Mouse (Mus musculus) hindlimb bud, embryonic 11.5 days (tissue): ENCODE measurements at regions not wholly inside any gene's neighbourhood (a gene's known extent, or its start where the extent isn't known, plus 50 kb on each side); places are given as distances from the start of the nearest gene placed in this dataset.

ENCODE experiments used
- DNase-seq: peaks from one replicate; pipeline ENCODE4 v3.0.0-alpha.2; 2012; ENCODE audit warnings: low read depth, low spot score; ENCODE audit errors: extremely low spot score

DNA sequence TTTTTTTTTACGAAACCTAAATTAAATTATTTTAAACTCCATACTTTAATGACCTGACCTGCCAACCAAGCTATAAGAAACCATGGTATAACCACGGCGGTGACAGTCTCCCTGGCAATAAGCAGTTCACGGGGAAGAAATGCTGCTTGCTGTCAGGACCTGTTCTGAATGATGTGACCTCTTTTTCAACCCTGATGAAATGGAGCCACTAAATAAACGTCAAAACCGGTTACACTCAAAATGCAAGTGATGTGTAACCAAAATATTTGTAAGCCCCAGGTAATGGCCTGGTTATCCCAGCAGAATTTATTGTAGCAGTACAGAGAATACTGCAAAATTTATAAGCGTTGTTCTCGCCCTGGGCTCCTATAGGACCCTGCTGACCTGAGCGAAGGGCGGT is 111.4 kb downstream of the Mis18a start:
- DNase-seq, result no peak

DNA sequence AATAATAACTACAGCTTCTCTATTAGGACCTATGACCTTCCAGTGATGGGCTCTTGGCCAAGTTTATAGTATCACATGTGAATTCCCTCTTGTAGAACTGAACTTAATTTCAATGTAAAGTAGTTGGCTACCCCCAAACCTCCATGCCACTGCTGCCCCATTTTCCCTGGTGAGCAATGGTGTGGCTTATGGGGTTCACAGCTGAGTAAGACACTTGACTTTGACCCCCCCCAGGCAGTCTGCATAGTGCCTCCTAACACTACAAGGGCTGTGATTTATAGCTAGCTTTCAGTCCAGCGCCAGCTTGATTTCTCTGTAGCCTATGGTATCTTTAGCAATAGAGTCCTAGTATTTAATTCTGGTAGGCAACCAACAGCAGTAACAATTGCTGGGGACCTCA is 113.1 kb downstream of the Mis18a start:
- no peak for DNase-seq

DNA sequence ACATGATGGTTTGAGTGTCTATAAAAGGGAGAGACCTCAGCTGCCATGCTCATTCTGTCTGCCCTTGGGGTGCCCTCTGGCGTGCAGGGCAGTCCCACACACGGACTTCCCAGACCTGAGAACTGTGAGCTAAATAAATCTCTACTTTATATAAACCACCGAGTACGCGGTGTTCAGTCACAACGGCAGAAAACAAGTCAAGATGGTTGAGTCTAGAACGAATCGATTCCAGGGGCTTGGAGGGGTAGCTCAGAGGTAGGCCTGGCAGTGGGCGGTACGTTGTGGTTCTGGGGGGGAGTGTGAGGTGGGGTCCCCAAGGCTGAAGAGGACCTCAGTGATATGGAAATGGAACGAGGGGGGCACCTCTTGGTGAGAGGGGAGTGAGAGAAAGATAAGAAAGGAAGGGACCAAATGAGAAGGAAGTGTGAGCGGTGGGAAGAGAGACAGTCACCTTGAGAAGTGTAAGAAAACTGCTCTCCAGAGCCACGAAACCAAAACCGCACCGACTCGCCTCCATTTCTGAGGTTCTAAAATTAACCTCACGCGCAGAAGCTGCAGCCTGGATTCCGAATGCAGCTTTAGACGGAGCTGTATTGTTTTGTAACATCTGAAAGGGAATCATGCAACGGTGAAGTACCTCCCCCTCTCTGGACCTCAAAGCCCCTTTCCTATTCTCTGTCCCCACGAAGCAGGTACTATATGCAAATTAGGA is 117.0 kb downstream of the Mis18a start:
- no peak for DNase-seq

DNA sequence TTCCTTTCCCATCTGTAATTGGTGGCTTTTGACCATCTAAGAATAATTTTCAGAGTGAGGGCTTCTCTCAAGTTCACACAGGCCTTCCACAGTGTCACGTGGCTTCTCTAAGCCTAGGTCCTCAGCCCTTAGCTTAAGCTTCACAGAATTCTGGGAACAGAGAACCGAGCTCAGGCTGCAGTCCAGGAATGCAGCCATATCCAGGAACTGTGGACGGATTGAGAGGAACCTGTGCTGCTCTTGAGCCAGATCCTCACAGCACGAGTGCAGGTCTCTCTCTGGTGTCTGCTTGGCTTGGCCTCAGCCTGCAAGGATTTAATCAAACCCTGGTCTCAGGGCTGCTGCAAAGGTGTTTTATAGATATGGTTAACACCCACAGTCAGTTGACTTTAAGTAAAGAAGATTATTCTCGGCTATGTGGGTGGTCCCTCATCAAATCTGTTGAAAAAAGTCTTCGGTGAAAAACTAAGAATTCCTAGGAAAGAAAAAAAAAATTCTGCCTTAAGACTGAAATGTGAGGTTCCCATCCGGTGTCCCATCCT is 127.8 kb downstream of the Mis18a start:
- no peak for DNase-seq

DNA sequence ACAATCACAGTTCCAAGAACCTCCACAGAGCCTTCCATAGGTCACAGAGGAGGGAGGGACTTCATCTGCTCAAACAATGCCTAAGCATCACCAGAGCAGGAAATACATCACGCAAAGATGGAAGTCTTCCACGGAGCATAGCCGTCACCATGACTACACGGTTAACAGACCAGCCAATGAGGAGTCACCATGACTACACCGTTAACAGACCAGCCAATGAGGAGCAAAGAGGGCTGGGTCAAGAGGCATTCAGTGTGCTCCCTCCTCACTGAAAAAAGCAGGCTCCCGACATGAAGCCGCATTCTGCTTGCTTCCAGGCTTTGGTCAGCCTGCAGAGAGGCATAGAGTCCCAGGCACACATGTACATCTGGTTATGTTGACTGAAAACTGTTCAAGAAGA is 128.5 kb downstream of the Mis18a start:
- no peak for DNase-seq

DNA sequence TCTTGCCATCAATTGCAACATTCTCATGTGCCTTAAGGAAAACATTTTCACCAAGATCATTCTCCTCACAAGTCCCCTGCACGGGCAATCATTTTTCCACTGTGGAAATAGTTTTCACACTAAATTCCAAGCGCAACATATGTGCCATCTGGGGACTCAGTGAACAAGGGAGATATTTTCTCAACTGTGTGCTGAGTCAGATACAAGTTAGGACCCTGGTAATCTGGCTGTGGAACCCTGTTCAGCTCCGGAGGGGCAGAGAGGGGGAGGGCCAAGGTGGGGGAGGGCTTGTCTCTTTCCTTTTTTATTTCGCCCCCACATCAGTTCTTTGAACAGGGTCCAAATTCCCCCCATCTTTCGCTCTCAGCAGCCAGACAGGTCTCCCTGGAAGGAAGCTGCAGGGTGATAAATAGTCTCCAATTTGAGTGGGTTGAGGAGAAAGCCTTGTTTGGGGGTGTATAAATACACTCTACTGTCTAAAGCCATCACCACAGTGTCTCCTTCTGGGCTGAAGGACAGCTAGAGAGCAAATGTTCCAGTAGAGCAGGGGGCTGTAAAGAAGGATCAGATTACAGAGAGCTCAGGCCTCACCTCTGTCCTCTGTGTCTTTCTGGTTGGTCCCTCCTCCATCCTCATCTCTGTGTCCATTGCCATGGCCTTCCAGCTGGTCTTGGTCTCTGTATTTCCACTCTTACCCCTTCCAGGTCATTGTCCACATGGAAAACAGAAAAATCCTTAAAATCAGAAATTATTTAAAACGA is 134.3 kb downstream of the Mis18a start:
- no peak for DNase-seq

DNA sequence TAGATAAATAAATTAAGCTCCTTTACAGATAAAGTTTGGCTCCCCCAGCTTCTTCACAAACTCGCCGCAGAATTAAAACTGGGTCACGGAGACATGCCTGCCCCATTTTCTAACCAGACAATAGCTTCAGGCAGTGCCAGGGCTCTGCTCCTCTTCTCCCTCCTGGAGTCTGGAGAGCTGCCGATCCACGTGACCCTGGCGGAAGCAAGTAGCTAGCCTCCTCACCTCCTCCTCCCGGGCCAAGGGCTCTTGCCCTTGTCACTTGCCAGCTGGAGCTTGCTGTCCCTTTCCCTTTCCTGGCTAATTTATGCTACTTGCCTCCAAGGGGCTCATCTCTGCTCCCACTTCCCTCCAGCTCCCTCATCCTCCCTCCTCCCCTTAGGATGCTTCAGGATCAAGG is 142.0 kb downstream of the Mis18a start:
- no peak for DNase-seq

DNA sequence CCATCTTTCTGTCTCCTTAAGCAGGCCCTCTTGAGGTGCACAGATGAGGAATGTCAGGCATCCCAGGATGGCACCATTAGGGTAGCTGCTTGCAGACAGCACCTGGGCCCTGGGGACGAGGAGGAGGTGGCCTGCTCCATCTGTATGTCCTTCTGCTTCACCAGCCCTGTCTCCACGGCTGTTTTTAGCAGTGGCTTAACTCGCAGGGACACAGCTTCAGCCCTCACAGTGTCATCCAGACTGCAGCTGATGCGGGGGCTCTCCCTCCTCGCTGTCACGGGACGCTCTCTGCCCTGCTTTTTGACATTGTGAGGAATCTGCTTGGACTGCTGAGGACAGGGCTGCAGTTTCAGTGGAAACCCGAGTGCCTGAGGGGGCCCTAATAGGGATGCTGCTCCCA is 146.8 kb downstream of the Mis18a start:
- no peak for DNase-seq

DNA sequence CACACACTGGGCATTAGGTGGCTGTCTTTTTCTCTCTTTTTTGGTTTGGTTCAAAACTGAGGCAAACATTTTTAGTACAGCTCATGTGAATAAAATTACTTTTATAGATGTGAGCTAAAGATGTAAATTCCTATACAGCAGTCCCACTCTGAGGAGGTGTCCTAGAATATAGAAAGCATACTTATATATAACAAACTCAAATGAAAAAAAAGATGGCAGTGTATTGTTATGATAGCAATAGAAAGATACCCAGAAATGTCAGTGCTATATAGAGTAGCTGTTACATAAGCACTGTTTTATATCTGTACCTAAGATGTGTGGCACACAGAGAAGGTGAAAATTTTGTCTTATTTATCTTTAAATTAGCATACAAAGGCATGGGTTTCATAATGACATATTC is 156.1 kb downstream of the Mis18a start:
- no peak for DNase-seq

DNA sequence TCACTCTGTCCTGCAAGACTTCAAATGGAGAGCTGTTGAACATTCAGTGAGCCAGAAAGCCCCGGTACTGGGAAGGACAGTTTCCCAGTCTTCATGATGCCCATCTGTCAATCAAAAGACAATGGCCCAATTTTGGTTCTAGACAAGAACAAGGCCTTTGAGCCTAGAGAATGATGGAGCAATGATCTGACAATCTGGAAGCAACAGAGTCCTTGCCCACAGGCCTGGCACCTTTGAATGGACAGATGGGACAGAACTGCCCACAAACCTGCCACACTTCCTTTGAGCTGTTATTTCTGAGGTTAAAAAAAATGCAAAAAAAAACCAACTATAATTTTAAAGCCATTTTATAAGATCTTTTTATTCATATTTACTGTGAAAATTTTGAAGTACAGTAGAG is 157.4 kb downstream of the Mis18a start:
- no peak for DNase-seq

DNA sequence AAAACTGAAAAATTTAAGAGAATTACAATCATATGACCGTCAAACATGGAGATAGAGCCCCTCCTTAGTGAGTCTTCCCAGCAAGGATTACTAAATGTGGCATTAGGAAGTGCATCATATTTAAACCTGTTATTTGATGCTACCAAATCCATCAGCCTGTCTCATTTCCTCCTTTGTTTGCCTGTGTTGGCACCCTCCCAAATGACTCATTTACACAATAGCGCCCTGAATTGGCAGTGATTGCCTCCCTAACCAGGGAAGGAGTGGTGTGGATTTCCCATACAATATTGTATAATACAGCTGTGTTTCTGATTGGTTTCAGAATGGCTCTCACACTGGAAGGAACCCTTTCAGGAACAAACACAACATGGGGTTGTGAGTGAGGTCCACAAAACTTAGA is 162.0 kb downstream of the Mis18a start:
- no peak for DNase-seq

DNA sequence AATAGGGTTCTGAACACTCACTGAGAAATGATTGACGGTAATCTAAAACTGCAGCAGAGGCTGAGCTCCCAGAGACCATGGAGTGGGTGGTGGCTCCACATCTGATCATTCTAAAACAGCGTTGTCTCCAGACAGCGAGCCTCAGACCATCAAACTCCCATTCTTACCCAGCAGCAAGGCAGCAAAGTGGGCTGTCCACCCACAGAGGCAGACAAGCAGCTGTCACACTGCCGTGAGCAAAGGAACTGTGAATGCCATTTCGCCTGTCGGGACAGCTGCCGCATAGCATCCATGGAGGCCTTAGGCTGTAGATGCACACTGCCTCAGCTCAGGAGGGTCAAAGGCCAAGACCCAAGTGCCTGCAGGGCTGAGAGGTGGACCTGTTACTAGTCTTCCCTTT is 167.3 kb downstream of the Hunk start:
- no peak for DNase-seq

DNA sequence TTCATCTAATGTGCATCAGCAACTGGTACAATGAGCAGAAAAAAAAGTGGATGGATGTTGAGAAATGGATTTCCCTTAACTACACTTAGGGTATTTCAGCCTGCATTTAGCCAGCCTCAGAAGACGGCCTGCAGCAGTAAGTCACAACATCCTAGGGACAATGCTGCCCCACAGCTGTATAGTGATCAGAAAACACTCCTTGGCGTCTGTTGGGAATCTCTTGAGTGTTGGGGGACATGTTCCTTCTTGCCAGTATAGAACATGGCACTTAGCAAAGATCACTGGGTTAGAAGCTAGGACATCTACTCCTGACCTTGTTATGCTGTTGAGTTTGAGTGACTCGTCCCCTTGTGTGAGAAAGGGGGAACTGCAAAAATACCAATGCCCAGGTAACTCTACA is 165.2 kb downstream of the Hunk start:
- DNase-seq, result no peak

DNA sequence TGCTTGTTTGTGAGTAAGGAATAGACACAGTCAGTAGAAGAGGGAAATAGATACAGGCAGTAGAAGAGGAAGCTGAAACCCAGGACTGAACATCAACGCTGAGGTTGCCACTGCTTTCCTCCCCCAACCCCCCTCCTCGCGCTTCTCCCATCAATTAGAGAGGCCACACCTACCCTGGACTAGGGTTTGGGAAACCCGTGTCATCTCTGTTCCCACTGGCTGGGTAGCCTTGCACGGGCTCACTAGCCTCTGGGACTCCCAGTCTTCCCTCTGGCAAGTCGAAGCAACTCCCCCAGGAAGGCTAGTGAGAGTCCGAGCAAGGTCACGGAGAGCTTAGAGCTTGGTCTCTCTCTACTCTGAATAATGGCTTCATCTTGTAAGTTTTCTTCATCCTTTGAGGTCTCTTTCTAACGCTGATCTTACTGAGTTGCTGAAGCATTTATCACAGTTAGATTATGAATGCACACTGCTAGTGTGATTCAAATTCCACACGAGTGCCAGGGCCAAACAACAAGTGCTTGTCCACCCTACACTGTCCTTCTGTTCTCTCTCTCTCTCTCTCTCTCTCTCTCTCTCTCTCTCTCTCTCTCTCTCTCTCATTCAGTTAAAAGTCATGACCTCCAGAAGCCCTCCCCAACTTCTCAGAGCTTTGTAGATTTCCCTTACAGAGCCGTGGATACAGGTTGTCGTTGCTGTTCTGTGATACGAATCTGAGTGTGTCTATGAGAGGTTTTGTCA is 164.4 kb downstream of the Hunk start:
- DNase-seq, result no peak
